ENCODE assay signal across 19 mouse cellular contexts in the genomic region with DNA sequence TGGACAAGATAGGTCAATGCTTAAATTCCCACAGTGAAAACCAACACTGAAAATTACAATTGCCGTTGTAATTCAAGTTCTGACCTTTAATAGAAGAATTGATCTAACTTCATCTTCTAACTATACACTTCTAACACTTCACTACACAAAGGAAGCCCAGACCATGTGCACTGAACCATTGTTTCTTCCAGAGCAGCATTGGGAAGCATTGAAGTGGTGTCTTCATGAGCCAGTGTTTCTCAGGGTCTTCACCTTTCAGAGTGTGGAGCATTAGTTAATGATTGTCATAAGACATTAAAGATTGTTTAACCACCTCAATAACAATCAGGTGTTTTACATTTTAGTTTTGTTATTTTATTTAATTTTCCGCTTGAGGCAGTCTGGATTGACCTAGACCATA.
A peak's percentile ranks its signal among the peaks of the same experiment; 100 is the strongest.
DNase-seq lines count a peak whose midpoint lies in the region; ATAC-seq lines count a peak whose summit lies in the region.
"Had no signal": no experiment of that assay in that cellular context is flagged by ENCODE, and none has a peak within 500 bp of the region (broad histone marks: within the 10 kb centered on the region; RNA-seq: fewer than 3 reads in every experiment).

No protein-coding gene starts in this region.

- H3K4me1 ChIP-seq in kidney, embryonic 15.5 days: no peaks in the 10 kb centered on the region
- H3K4me1 ChIP-seq in kidney, embryonic 16.5 days (ENCODE audit: insufficient read depth, low read length): no peaks in the 10 kb centered on the region

- DNase-seq in kidney, adult 9 months: no peak
- DNase-seq in kidney, postnatal 4 days: no peak
- DNase-seq: adrenal gland, adult 2 months; adrenal gland, adult 8-10 months; adrenal gland, postnatal 10 days; adrenal gland, postnatal 14 days; adrenal gland, postnatal 25 days; adrenal gland, postnatal 36 days; B cell, adult 2 months; cerebellum, adult 11 months; cerebellum, adult 11-12 months; cerebellum, adult 18-20 months had no signal

- no peak overlapping the region for H3K4me2 ChIP-seq in kidney, embryonic 15.5 days
- H3K4me2 ChIP-seq in kidney, embryonic 16.5 days (replicated peaks; ENCODE audit: low read depth, low read length): no peak overlapping the region

- H3K9me3 ChIP-seq in kidney, embryonic 15.5 days (replicated peaks): no peaks in the 10 kb centered on the region
- no peaks in the 10 kb centered on the region for H3K9me3 ChIP-seq in kidney, embryonic 16.5 days (ENCODE audit: low read length)
- H3K9me3 ChIP-seq: G1E had no signal

- H3K9ac ChIP-seq in kidney, embryonic 15.5 days: no peak overlapping the region
- H3K9ac ChIP-seq in kidney, embryonic 16.5 days (replicated peaks; ENCODE audit: low read length): no peak overlapping the region

- 76% methylated on average over 2 of the region's 2 CpGs for WGBS in kidney, embryonic 15.5 days
- WGBS in kidney, embryonic 16.5 days: 82% methylated on average over 2 of the region's 2 CpGs

- no peaks in the 10 kb centered on the region for H3K27me3 ChIP-seq in kidney, embryonic 15.5 days
- H3K27me3 ChIP-seq in kidney, embryonic 16.5 days (ENCODE audit: insufficient read depth, low read length): no peaks in the 10 kb centered on the region
- H3K27me3 ChIP-seq: CH12.LX, Patski had no signal

- H3K36me3 ChIP-seq in kidney, embryonic 15.5 days: no peaks in the 10 kb centered on the region
- no peaks in the 10 kb centered on the region for H3K36me3 ChIP-seq in kidney, embryonic 16.5 days (ENCODE audit: insufficient read depth, low read length)
- H3K36me3 ChIP-seq: G1E had no signal

- H3K4me3 ChIP-seq in kidney, embryonic 15.5 days (replicated peaks): no peak overlapping the region
- H3K4me3 ChIP-seq in kidney, embryonic 16.5 days (ENCODE audit: low read length): no peak overlapping the region

- ATAC-seq in kidney, embryonic 15.5 days (replicated peaks; ENCODE audit: low FRiP score): peak; percentile 77; the same call in 1 of the 2 replicates
- peak; percentile 54; the same call in 1 of the 2 replicates for ATAC-seq in kidney, embryonic 16.5 days (ENCODE audit: low FRiP score, low TSS enrichment)
- ATAC-seq: activated CD4-positive, CD25-positive, alpha-beta regulatory T cell, adult 4 months; CD4-positive, CD25-positive, alpha-beta regulatory T cell, adult 4 months; Patski had no signal

- no peak overlapping the region for H3K27ac ChIP-seq in kidney, embryonic 15.5 days
- H3K27ac ChIP-seq in kidney, embryonic 16.5 days (ENCODE audit: low read length): no peak overlapping the region
